Mouse (Mus musculus): ENCODE results near the gene Sgms1. TPM values are rescaled to one million over a fixed set of nuclear protein-coding genes. Genes with fewer than 3 reads are reported as not detected.
A peak's percentile ranks its signal among the peaks of the same experiment; 100 is the strongest.

Gene Sgms1
- polyA plus RNA-seq, 1 experiment from 2014 or later, result 19.2 TPM

DNA sequence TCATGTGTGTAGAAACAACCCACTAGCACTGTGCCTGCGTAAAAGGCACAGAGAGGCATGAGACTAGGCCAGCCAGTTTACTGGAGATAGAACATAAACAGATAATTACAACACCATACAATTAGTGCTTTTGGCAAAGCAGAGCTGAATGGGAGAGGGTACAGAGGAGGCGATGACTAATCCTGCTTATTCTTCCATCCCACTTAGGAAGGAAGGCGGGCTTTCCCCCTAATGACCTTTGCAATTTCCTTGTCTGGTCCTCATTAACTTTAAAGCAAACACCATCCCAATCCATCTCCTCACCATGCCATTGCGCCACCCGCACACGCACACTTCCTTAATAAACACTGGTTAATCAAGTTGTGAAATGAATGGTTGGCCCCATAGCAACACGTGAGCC, 91.3 kb downstream of the Sgms1 start:
- WGBS, result 89% methylated on average over 7 of the region's 7 CpGs
- H3K4me3 ChIP-seq (replicated peaks; ENCODE audit: low read length), result no peak overlapping the region
- H3K4me2 ChIP-seq (replicated peaks), result no peak overlapping the region
- H3K27me3 ChIP-seq (ENCODE audit: control insufficient read depth, insufficient read depth, low read length), result no peaks in the 10 kb centered on the region
- DNase-seq (ENCODE audit: low spot score), result no peak
- H3K9ac ChIP-seq, result no peak overlapping the region
- H3K27ac ChIP-seq, result no peak overlapping the region
- ATAC-seq (ENCODE audit: low FRiP score), result no peak
- no peaks in the 10 kb centered on the region for H3K9me3 ChIP-seq (ENCODE audit: control insufficient read depth, low read length)
- no peaks in the 10 kb centered on the region for H3K4me1 ChIP-seq (replicated peaks; ENCODE audit: control insufficient read depth, insufficient read depth, low read length)
- H3K36me3 ChIP-seq (replicated peaks; ENCODE audit: control insufficient read depth, insufficient read depth), result no peaks in the 10 kb centered on the region

GRCm38 (mm10) chr19:32296863-32297262, 92.7 kb downstream of the Sgms1 start:
- H3K27me3 ChIP-seq (ENCODE audit: control insufficient read depth, insufficient read depth, low read length), result no peaks in the 10 kb centered on the region
- no peaks in the 10 kb centered on the region for H3K36me3 ChIP-seq (replicated peaks; ENCODE audit: control insufficient read depth, insufficient read depth)
- H3K9me3 ChIP-seq (ENCODE audit: control insufficient read depth, low read length), result no peaks in the 10 kb centered on the region
- H3K9ac ChIP-seq, result no peak overlapping the region
- no peak overlapping the region for H3K4me3 ChIP-seq (replicated peaks; ENCODE audit: low read length)
- DNase-seq (ENCODE audit: low spot score) (no peak), ATAC-seq (ENCODE audit: low FRiP score) (no peak)
- no peaks in the 10 kb centered on the region for H3K4me1 ChIP-seq (replicated peaks; ENCODE audit: control insufficient read depth, insufficient read depth, low read length)
- H3K4me2 ChIP-seq (replicated peaks), result no peak overlapping the region
- 85% methylated on average over 7 of the region's 7 CpGs for WGBS
- no peak overlapping the region for H3K27ac ChIP-seq

- Histone ChIP-seq H3K36me3 (replicated peaks; ENCODE audit: control insufficient read depth, insufficient read depth) (no peaks in the 10 kb centered on the region), H3K9me3 (ENCODE audit: control insufficient read depth, low read length) (no peaks in the 10 kb centered on the region), H3K27ac (no peak overlapping the region), H3K27me3 (ENCODE audit: control insufficient read depth, insufficient read depth, low read length) (no peaks in the 10 kb centered on the region), H3K4me2 (replicated peaks) (no peak overlapping the region), H3K4me1 (replicated peaks; ENCODE audit: control insufficient read depth, insufficient read depth, low read length) (no peaks in the 10 kb centered on the region), H3K9ac (no peak overlapping the region), H3K4me3 (replicated peaks; ENCODE audit: low read length) (no peak overlapping the region)
- WGBS, result 65% methylated on average over 7 of the region's 7 CpGs
- no peak for DNase-seq (ENCODE audit: low spot score)
- no peak for ATAC-seq (ENCODE audit: low FRiP score)
These were observed 93.9 kb downstream of the Sgms1 start for GRCm38 (mm10) chr19:32295581-32295980.

GRCm38 (mm10) chr19:32292782-32293776, 96.4 kb downstream of the Sgms1 start:
- Histone ChIP-seq H3K9me3 (ENCODE audit: control insufficient read depth, low read length) (no peaks in the 10 kb centered on the region), H3K4me3 (replicated peaks; ENCODE audit: low read length) (no peak overlapping the region), H3K4me1 (replicated peaks; ENCODE audit: control insufficient read depth, insufficient read depth, low read length) (no peaks in the 10 kb centered on the region), H3K36me3 (replicated peaks; ENCODE audit: control insufficient read depth, insufficient read depth) (no peaks in the 10 kb centered on the region), H3K27me3 (ENCODE audit: control insufficient read depth, insufficient read depth, low read length) (no peaks in the 10 kb centered on the region), H3K4me2 (replicated peaks) (no peak overlapping the region), H3K27ac (no peak overlapping the region), H3K9ac (no peak overlapping the region)
- DNase-seq (ENCODE audit: low spot score) (no peak), ATAC-seq (ENCODE audit: low FRiP score) (no peak)
- WGBS, result 84% methylated on average over 12 of the region's 12 CpGs

DNA sequence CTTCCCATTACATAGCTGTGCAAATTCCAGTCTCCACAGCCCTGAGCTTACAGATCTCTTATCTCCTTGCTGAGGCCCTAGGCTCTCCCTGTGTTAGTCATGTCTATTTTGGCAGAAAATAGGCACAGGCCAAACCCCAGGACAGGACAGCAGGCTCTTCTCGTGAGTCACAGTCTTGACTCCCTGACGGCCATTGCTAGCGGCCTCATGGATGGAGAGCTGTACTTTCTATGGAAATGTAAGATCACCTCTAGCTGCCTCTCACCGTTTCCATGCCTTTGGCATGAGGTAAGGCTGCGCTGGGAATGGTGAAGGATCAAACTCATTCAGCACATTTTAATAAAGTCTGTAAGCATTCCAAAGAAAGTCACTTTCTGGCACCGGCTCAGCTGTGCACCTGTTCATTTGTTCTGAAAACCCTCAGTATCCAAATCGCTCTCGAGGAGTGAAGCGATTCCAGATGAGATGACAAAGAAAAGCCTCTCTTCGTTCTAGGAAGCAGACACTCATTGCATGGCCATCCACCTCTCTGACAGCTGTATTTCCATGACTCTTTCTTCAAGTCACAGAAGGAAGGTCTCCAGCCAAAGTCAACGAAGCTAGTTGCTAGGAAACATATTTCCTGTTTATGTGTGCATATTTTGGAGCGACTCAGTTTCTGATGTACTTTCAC, 97.3 kb downstream of the Sgms1 start:
- no peaks in the 10 kb centered on the region for H3K4me1 ChIP-seq (replicated peaks; ENCODE audit: control insufficient read depth, insufficient read depth, low read length)
- H3K4me3 ChIP-seq (replicated peaks; ENCODE audit: low read length), result no peak overlapping the region
- no peaks in the 10 kb centered on the region for H3K36me3 ChIP-seq (replicated peaks; ENCODE audit: control insufficient read depth, insufficient read depth)
- 81% methylated on average over 12 of the region's 12 CpGs for WGBS
- H3K9me3 ChIP-seq (ENCODE audit: control insufficient read depth, low read length), result no peaks in the 10 kb centered on the region
- H3K27ac ChIP-seq, result no peak overlapping the region
- no peak overlapping the region for H3K4me2 ChIP-seq (replicated peaks)
- H3K9ac ChIP-seq, result no peak overlapping the region
- H3K27me3 ChIP-seq (ENCODE audit: control insufficient read depth, insufficient read depth, low read length), result no peaks in the 10 kb centered on the region
- peak; percentile 36 for DNase-seq (ENCODE audit: low spot score)
- ATAC-seq (ENCODE audit: low FRiP score), result no peak

GRCm38 (mm10) chr19:32291130-32291529, 98.4 kb downstream of the Sgms1 start:
- Histone ChIP-seq H3K4me2 (replicated peaks) (no peak overlapping the region), H3K9ac (no peak overlapping the region), H3K9me3 (ENCODE audit: control insufficient read depth, low read length) (no peaks in the 10 kb centered on the region), H3K27me3 (ENCODE audit: control insufficient read depth, insufficient read depth, low read length) (no peaks in the 10 kb centered on the region), H3K4me1 (replicated peaks; ENCODE audit: control insufficient read depth, insufficient read depth, low read length) (no peaks in the 10 kb centered on the region), H3K36me3 (replicated peaks; ENCODE audit: control insufficient read depth, insufficient read depth) (no peaks in the 10 kb centered on the region), H3K4me3 (replicated peaks; ENCODE audit: low read length) (no peak overlapping the region), H3K27ac (no peak overlapping the region)
- ATAC-seq (ENCODE audit: low FRiP score), result no peak
- no peak for DNase-seq (ENCODE audit: low spot score)
- 89% methylated on average over 5 of the region's 5 CpGs for WGBS

DNA sequence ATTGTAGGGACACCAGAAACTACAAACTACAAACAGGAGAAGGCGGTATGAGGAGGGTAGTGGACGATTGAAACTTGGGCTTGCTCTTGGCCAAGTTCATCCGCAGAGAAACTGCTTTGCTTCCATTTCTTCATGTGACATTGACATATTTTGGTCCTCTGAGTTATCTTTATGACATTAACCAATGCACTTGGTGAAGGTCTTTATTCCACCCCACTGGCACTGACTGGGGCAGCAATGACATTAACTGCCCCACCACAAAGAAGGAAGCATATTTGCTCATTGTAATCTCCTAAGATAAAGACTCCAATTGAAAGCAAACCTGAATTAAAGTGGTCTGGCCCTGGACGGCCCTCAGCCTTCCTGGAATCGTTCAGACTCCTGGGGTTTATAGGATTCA, 100.6 kb downstream of the Sgms1 start:
- no peak for DNase-seq (ENCODE audit: low spot score)
- Histone ChIP-seq H3K4me1 (replicated peaks; ENCODE audit: control insufficient read depth, insufficient read depth, low read length) (no peaks in the 10 kb centered on the region), H3K9ac (no peak overlapping the region), H3K36me3 (replicated peaks; ENCODE audit: control insufficient read depth, insufficient read depth) (no peaks in the 10 kb centered on the region), H3K27me3 (ENCODE audit: control insufficient read depth, insufficient read depth, low read length) (no peaks in the 10 kb centered on the region), H3K4me2 (replicated peaks) (no peak overlapping the region), H3K4me3 (replicated peaks; ENCODE audit: low read length) (no peak overlapping the region), H3K9me3 (ENCODE audit: control insufficient read depth, low read length) (no peaks in the 10 kb centered on the region), H3K27ac (no peak overlapping the region)
- WGBS, result 71% methylated on average over 5 of the region's 5 CpGs
- no peak for ATAC-seq (ENCODE audit: low FRiP score)

GRCm38 (mm10) chr19:32287839-32288238, 101.7 kb downstream of the Sgms1 start:
- ATAC-seq (ENCODE audit: low FRiP score) (no peak), DNase-seq (ENCODE audit: low spot score) (no peak)
- Histone ChIP-seq H3K27ac (no peak overlapping the region), H3K27me3 (ENCODE audit: control insufficient read depth, insufficient read depth, low read length) (no peaks in the 10 kb centered on the region), H3K9me3 (ENCODE audit: control insufficient read depth, low read length) (no peaks in the 10 kb centered on the region), H3K4me2 (replicated peaks) (no peak overlapping the region), H3K9ac (no peak overlapping the region), H3K4me1 (replicated peaks; ENCODE audit: control insufficient read depth, insufficient read depth, low read length) (no peaks in the 10 kb centered on the region), H3K4me3 (replicated peaks; ENCODE audit: low read length) (no peak overlapping the region), H3K36me3 (replicated peaks; ENCODE audit: control insufficient read depth, insufficient read depth) (no peaks in the 10 kb centered on the region)
- 79% methylated on average over 3 of the region's 3 CpGs for WGBS

DNA sequence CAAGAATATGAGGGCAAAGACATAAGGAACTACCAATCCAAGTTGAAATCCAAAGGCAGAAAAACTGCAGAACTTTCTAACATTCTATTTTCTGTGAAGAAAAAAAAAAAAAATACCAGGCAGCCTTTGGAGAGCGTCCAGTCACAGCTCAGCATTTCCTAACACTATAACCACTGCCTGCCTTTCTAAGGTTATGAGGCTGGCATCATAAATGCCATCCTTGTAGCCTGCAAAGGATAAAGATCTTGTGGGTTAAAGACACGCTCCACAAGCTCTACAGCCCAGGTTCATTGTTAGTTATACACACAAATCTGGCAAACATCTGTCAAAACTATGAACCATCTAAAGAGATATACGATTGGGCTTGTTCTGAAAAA, 104.1 kb downstream of the Sgms1 start:
- no peak overlapping the region for H3K27ac ChIP-seq
- no peaks in the 10 kb centered on the region for H3K27me3 ChIP-seq (ENCODE audit: control insufficient read depth, insufficient read depth, low read length)
- WGBS, result 91% methylated on average over 3 of the region's 3 CpGs
- no peak overlapping the region for H3K4me3 ChIP-seq (replicated peaks; ENCODE audit: low read length)
- ATAC-seq (ENCODE audit: low FRiP score) (no peak), DNase-seq (ENCODE audit: low spot score) (no peak)
- H3K36me3 ChIP-seq (replicated peaks; ENCODE audit: control insufficient read depth, insufficient read depth), result no peaks in the 10 kb centered on the region
- H3K4me1 ChIP-seq (replicated peaks; ENCODE audit: control insufficient read depth, insufficient read depth, low read length), result no peaks in the 10 kb centered on the region
- H3K9ac ChIP-seq, result no peak overlapping the region
- H3K9me3 ChIP-seq (ENCODE audit: control insufficient read depth, low read length), result no peaks in the 10 kb centered on the region
- H3K4me2 ChIP-seq (replicated peaks), result no peak overlapping the region
